Mouse (Mus musculus): ENCODE measurements around the gene Spg21.

- TF ChIP-seq POLR2A (IDR thresholded peaks at IDR 0.05; ENCODE audit: low read depth, low read length) = no peak
- TF ChIP-seq CTCF (conservative IDR thresholded peaks at IDR 0.05; ENCODE audit: insufficient read depth, insufficient read length, low read depth, low read length) = 0 out of 2 replicates have a peak, but pooled peaks have one; percentile 7
These were observed 16.1 kb upstream of the Spg21 start for GRCm38 (mm10) chr9:65444692-65445091.
